Mouse (Mus musculus) heart, adult 8-10 months (tissue): ENCODE data around the gene Ctbp1. TPM values are rescaled to one million over a fixed set of nuclear protein-coding genes. Genes with fewer than 3 reads are reported as not detected.

Experiments used
- DNase-seq: peaks from one replicate; pipeline ENCODE4 v3.0.0; 2022; ENCODE audit warnings: low spot score
- total RNA-seq, 4 experiments: library from RNA; stranded (reverse); gene quantifications; 2 replicates each; pipeline ENCODE4 v1.2.4; 2022

Gene Ctbp1
- total RNA-seq: 100 to 1,000 TPM; 213 to 238 (median 226) TPM

- DNase-seq: peak; percentile 87
Observed at GRCm38 (mm10) chr5:33274953-33275454, at the start of gene Ctbp1. Ctbp1 (minus strand) TSS chr5:33274994.

GRCm38 (mm10) chr5:33324491-33324890 lies 49.7 kb upstream of the Ctbp1 start:
- no peak for DNase-seq

GRCm38 (mm10) chr5:33312192-33312591 lies 37.4 kb upstream of the Ctbp1 start:
- DNase-seq: no peak

GRCm38 (mm10) chr5:33310704-33311462 lies 36.1 kb upstream of the Ctbp1 start:
- no peak for DNase-seq

GRCm38 (mm10) chr5:33301801-33302200 lies 27.0 kb upstream of the Ctbp1 start:
- no peak for DNase-seq

- no peak for DNase-seq
Observed at GRCm38 (mm10) chr5:33297164-33297563, 22.4 kb upstream of the Ctbp1 start.

- DNase-seq: no peak
Observed at GRCm38 (mm10) chr5:33293796-33294430, 19.1 kb upstream of the Ctbp1 start.

GRCm38 (mm10) chr5:33283951-33284350 lies 9.2 kb upstream of the Ctbp1 start:
- no peak for DNase-seq

- no peak for DNase-seq
Observed at GRCm38 (mm10) chr5:33281428-33281827, 6.6 kb upstream of the Ctbp1 start.

GRCm38 (mm10) chr5:33278950-33279349 lies 4.2 kb upstream of the Ctbp1 start:
- no peak for DNase-seq

GRCm38 (mm10) chr5:33277286-33277685 lies 2.5 kb upstream of the Ctbp1 start:
- no peak for DNase-seq

- no peak for DNase-seq
Observed at GRCm38 (mm10) chr5:33275754-33276153, 960 bp upstream of the Ctbp1 start.

GRCm38 (mm10) chr5:33274085-33274952 lies 475 bp downstream of the Ctbp1 start:
- peak; percentile 89 for DNase-seq

GRCm38 (mm10) chr5:33273777-33274084 lies 1.1 kb downstream of the Ctbp1 start:
- no peak for DNase-seq

- DNase-seq: no peak
Observed at GRCm38 (mm10) chr5:33272845-33273776, 1.7 kb downstream of the Ctbp1 start.

GRCm38 (mm10) chr5:33272146-33272545 lies 2.6 kb downstream of the Ctbp1 start:
- DNase-seq: no peak

GRCm38 (mm10) chr5:33270568-33270967 lies 4.2 kb downstream of the Ctbp1 start:
- peak; percentile 82 for DNase-seq

GRCm38 (mm10) chr5:33254416-33254815 lies 20.4 kb downstream of the Ctbp1 start:
- DNase-seq: no peak

- DNase-seq: no peak
Observed at GRCm38 (mm10) chr5:33248186-33248585, 26.6 kb downstream of the Ctbp1 start.

GRCm38 (mm10) chr5:33247387-33247786 lies 27.4 kb downstream of the Ctbp1 start:
- no peak for DNase-seq

GRCm38 (mm10) chr5:33245701-33246100 lies 29.1 kb downstream of the Ctbp1 start:
- DNase-seq: peak; percentile 77
